Mouse (Mus musculus): ENCODE results near the gene Ceacam19. TPM values are rescaled to one million over a fixed set of nuclear protein-coding genes. Genes with fewer than 3 reads are reported as not detected.

Gene Ceacam19
- polyA plus RNA-seq (2012; rRNA removed): 0.01 TPM in 1 of 2 replicates, not detected in the other

DNA sequence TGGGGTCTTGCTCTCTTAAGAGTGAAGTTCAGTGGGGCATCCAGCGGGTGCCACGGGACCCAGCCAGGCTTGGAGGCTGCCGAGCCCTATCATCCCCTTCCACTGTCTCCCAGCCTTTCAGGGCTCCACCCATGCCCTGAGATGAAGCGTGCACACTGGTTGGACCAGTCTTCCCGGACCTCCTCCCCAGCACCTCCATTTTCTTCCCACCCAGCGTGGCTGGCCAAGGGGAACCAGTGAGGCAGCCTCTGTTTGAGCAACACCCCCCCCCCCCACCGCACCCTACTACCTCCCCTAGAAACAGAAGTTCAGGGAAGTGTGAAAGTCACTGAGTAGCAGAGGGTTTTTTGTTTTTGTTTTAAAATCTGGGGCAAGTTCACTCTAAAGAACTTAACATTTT is at the start of gene Ceacam19:
Ceacam19 (minus strand) TSS at position 117 of the 400 bp plus-strand sequence.

DNA sequence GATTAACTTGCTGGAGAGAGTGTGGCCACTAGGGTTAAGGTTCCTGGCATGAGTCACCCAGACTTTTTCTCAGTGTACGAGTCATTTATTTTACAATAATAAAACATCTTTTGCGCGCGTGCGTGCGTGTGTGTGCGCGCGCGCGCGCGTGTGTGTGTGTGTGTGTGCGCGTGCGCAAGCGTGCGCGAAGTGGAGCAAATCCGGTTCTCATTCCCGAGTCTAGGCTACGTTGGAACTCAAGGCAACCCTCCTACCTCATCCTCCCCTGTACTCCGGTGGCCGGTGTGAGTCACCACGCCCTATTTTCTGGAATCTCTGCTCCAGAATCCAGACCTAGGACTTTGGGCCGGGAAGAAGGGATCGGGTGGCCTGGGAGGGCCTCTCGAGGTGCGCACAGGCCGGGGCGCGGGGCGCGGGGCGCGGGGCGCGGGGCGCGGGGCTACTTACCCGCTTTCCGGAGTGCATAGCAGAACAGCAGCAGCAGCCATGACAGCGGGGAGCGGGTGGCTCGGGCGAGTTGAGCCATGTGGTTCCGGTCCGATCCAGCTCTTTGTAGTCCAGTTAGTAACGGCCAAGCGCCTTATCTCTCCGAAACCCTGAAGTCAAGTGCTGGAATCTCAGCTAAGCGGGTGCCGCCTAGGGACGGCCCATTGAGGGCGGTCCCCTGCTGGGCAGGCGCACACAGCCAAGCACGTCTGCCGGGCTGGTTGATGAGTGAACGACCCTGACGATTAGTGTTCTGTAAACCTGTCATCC is 32.9 kb upstream of the Ceacam19 start, which contains the start of gene Pvr:
Pvr (minus strand) TSS at position 655 of the 756 bp plus-strand sequence.

GRCm38 (mm10) chr7:19861199-19861598 is 26.6 kb downstream of the Ceacam19 start, which contains the start of gene Ceacam16:
Gene Ceacam16, minus strand, starts transcription at chr7:19861299.

DNA sequence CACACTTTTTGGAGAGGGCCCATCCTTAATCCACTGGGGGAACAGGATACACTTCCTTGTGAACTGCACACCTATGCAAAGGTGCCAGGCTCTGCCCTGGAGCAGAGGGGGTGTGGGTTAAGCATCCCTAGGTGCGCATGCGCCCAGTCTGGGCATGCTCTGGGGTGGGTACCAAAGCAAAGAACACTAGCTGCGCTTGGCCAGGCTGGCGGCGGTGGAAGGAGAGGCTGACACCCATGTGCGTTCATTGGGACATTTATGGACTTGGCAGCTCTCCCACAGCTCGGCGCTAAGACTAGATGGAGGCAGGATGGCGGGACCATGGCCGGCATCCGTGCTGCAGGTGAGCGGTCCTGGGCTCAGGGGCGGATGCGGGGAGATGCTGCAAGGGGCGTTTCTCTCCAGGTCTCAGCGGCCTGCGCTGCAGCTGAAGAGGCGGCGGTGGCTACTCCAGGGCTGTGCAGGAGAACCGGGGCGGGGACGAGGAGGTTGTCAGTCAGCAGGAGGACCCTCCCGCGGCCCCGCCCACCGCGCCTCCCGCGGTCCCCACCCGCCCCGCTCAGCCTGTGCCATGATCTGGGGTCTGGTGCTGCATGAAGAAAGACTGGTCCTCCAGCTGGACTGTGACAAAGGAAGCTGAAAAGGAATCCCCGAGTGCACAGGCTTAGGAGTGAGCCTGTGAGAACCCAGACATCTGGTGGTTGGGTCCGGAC is 35.8 kb downstream of the Ceacam19 start, which contains the start of gene Gm19345:
Gm19345 (plus strand) TSS at position 146 of the 713 bp plus-strand sequence.

Other genes with a start within 250 kb of the Ceacam19 start
- 19.1 and 22.8 TPM in 2 replicates for gene Clptm1, start 222.9 kb downstream of the Ceacam19 start, polyA plus RNA-seq (2012; rRNA removed)
- 439 and 482 TPM in 2 replicates for gene Apoc2, start 210.0 kb downstream of the Ceacam19 start, polyA plus RNA-seq (2012; rRNA removed)
- 2.8 and 3.9 TPM in 2 replicates for gene Gm44805, start 206.5 kb downstream of the Ceacam19 start, polyA plus RNA-seq (2012; rRNA removed)
- gene Apoc4, start 206.5 kb downstream of the Ceacam19 start, polyA plus RNA-seq (2012; rRNA removed): 77.5 and 93.8 TPM in 2 replicates
- 191 and 192 TPM in 2 replicates for gene Apoc1, start 195.3 kb downstream of the Ceacam19 start, polyA plus RNA-seq (2012; rRNA removed)
- gene Apoe, start 188.8 kb downstream of the Ceacam19 start, polyA plus RNA-seq (2012; rRNA removed): 2,192 and 2,254 TPM in 2 replicates
- gene Tomm40, start 172.5 kb downstream of the Ceacam19 start, polyA plus RNA-seq (2012; rRNA removed): 46.5 and 58.9 TPM in 2 replicates
- gene Nectin2, start 137.5 kb downstream of the Ceacam19 start, polyA plus RNA-seq (2012; rRNA removed): 7.6 and 8.0 TPM in 2 replicates
- gene Bcam, start 116.9 kb downstream of the Ceacam19 start, polyA plus RNA-seq (2012; rRNA removed): 5.7 and 6.1 TPM in 2 replicates
- 0.78 and 0.98 TPM in 2 replicates for gene Cblc, start 91.2 kb downstream of the Ceacam19 start, polyA plus RNA-seq (2012; rRNA removed)
- 2.6 TPM in 2 replicates for gene Bcl3, start 65.2 kb downstream of the Ceacam19 start, polyA plus RNA-seq (2012; rRNA removed)
- gene Gm19345, start 36.0 kb downstream of the Ceacam19 start, polyA plus RNA-seq (2012; rRNA removed): 0.03 TPM in 1 of 2 replicates, not detected in the other
- 0.01 and 0.02 TPM in 2 replicates for gene Ceacam16, start 26.7 kb downstream of the Ceacam19 start, polyA plus RNA-seq (2012; rRNA removed)
- 2.3 TPM in 2 replicates for gene Pvr, start 33.2 kb upstream of the Ceacam19 start, polyA plus RNA-seq (2012; rRNA removed)
- 0.09 and 0.12 TPM in 2 replicates for gene Igsf23, start 62.8 kb upstream of the Ceacam19 start, polyA plus RNA-seq (2012; rRNA removed)
- gene Ceacam20, start 77.4 kb upstream of the Ceacam19 start, polyA plus RNA-seq (2012; rRNA removed): not detected in 2 replicates
- not detected in 2 replicates for gene Nlrp9b, start 103.5 kb upstream of the Ceacam19 start, polyA plus RNA-seq (2012; rRNA removed)
- gene Vmn1r91, start 211.7 kb upstream of the Ceacam19 start, polyA plus RNA-seq (2012; rRNA removed): not detected in 2 replicates
- gene Gm16442, start 234.6 kb upstream of the Ceacam19 start, polyA plus RNA-seq (2012; rRNA removed): not detected in 2 replicates